Mouse (Mus musculus): ENCODE measurements at regions not wholly inside any gene's neighbourhood (a gene's known extent, or its start where the extent isn't known, plus 50 kb on each side); places are given as distances from the start of the nearest gene placed in this dataset.

GRCm38 (mm10) chr15:69714680-69715079 lies 3214.0 kb upstream of the Lrrc6 start:
- TF ChIP-seq CTCF (IDR thresholded peaks at IDR 0.05; ENCODE audit: borderline replicate concordance, extremely low read depth, insufficient read depth, insufficient read length) (no peak), POLR2A (IDR thresholded peaks at IDR 0.05; ENCODE audit: borderline replicate concordance, extremely low read depth, insufficient read depth, insufficient read length, poor library complexity, severe bottlenecking) (no peak)
